Mouse (Mus musculus): ENCODE data around the gene Zxdc. TPM values are rescaled to one million over a fixed set of nuclear protein-coding genes. Genes with fewer than 3 reads are reported as not detected.
A peak's percentile ranks its signal among the peaks of the same experiment; 100 is the strongest.

The Zxdc gene
- polyA plus RNA-seq, 1 experiment from 2014 or later = 10.4 TPM

DNA sequence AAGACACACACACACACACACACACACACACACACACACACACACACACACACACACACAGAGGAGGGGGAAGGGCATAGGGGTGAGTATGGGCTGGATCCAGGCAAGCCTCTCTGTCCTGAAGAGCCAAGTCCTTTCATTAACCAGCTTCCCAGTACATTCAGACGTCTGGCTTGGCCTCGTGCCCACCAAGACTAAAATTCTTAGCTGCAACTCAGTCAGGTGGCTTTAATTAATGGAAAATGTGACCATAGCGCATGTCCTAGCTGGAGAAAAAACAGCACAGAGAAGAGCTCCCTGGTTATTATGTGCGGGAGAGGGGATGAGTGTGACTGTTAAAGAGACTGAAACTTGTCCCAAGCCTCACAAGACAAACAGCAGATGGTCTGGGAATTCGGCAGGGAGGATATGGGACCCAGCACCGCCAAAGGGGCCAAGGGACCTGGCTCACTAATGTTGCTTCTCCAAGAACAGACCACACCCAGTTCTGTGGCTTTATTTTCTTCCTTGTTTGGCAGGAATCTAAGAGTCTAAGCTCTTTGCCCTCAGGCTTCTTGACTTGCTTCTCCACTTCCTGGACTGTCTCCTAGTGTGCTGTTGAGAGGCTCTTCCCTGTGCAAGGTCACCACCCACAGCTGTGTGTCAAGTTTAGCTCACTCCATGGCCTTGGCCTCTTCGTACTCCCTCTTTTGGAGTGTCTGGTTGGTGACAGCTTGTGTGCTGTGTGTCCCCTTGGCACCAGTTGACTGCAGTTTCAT is 9.1 kb upstream of the Zxdc start:
- Histone ChIP-seq H3K4me1 (ENCODE audit: control insufficient read depth, insufficient read depth, low read length) (peaks cover 6% of the 10 kb centered on the region; the same call in 1 of the 2 replicates), H3K27me3 (ENCODE audit: control insufficient read depth, insufficient read depth, low read length) (no peaks in the 10 kb centered on the region), H3K27ac (ENCODE audit: low read length) (peak overlapping the region; percentile 2; the same call in 1 of the 2 replicates), H3K9ac (replicated peaks; ENCODE audit: low read depth, low read length) (no peak overlapping the region), H3K36me3 (ENCODE audit: control insufficient read depth, insufficient read depth, low read length) (no peaks in the 10 kb centered on the region), H3K4me2 (replicated peaks; ENCODE audit: low read depth, low read length) (no peak overlapping the region), H3K4me3 (ENCODE audit: low read depth, low read length) (no peak overlapping the region), H3K9me3 (ENCODE audit: control insufficient read depth, low read depth, low read length) (no peaks in the 10 kb centered on the region)
- peak; percentile 47; the same call in 1 of the 2 replicates for ATAC-seq (ENCODE audit: insufficient number of reproducible peaks, insufficient read depth, low FRiP score, low read depth)
- WGBS = 38% methylated on average over 7 of the region's 7 CpGs

DNA sequence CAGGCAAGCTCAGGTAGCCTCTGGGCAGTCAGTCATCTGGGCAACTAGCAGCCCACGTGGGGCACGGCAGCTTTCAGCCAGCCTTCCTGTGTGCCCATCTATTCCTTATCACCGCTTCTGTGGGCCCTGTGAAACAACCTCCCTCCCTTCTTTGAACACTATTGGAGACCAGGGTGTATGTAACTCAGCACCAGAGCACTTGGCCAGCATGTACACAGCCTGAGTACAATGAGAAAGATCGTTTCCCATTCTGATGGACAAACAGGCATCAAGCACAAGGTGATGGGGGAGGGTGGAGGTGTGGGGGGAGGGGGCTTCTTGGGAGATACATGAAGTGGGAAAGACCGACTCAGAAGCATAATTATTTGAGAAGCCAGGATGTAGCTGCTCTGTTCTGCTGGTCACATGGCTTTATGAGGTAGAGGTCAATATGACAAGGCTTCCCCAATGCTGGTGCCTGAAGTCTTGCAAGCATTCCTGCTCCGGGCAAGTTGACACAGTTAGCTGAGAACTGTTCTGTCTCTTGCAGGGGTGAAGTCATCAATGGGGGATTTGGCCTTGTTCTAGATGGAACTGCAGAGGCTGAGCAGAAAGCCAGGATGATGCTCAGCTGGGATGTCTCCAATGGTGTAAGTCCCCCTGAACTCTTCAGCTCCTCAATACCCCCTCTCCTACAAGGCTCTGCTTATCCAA is 8.2 kb upstream of the Zxdc start:
- no peak overlapping the region for H3K9ac ChIP-seq (replicated peaks; ENCODE audit: low read depth, low read length)
- peaks cover 6% of the 10 kb centered on the region; the same call in 1 of the 2 replicates for H3K4me1 ChIP-seq (ENCODE audit: control insufficient read depth, insufficient read depth, low read length)
- H3K27me3 ChIP-seq (ENCODE audit: control insufficient read depth, insufficient read depth, low read length) = no peaks in the 10 kb centered on the region
- H3K36me3 ChIP-seq (ENCODE audit: control insufficient read depth, insufficient read depth, low read length) = no peaks in the 10 kb centered on the region
- H3K4me2 ChIP-seq (replicated peaks; ENCODE audit: low read depth, low read length) = no peak overlapping the region
- no peak overlapping the region for H3K4me3 ChIP-seq (ENCODE audit: low read depth, low read length)
- no peaks in the 10 kb centered on the region for H3K9me3 ChIP-seq (ENCODE audit: control insufficient read depth, low read depth, low read length)
- 82% methylated on average over 6 of the region's 6 CpGs for WGBS
- ATAC-seq (ENCODE audit: insufficient number of reproducible peaks, insufficient read depth, low FRiP score, low read depth) = no peak
- no peak overlapping the region; the same call in 1 of the 2 replicates for H3K27ac ChIP-seq (ENCODE audit: low read length)

DNA sequence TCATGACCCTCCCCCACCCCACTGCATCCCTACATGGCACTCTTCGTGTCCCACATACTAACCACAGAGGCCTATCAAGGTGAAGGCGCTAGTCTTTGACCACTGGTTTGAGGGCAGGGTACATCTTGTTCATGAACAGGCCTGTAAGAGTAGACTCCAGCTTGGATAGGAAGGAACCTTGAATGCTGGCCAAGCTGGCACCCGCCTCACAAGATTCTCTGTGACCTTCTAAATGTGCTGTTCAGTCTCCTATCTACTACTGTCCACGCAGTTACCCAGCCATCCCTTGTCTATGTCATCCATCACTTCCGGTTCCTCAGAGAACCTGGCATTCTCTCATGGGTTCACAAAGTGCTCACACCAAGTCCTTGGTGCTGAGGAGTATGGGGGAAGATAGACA is 6.0 kb upstream of the Zxdc start:
- no peaks in the 10 kb centered on the region for H3K36me3 ChIP-seq (ENCODE audit: control insufficient read depth, insufficient read depth, low read length)
- ATAC-seq (ENCODE audit: insufficient number of reproducible peaks, insufficient read depth, low FRiP score, low read depth) = no peak
- no peaks in the 10 kb centered on the region for H3K9me3 ChIP-seq (ENCODE audit: control insufficient read depth, low read depth, low read length)
- no peak overlapping the region for H3K9ac ChIP-seq (replicated peaks; ENCODE audit: low read depth, low read length)
- no peak overlapping the region for H3K27ac ChIP-seq (ENCODE audit: low read length)
- H3K4me1 ChIP-seq (ENCODE audit: control insufficient read depth, insufficient read depth, low read length) = peaks cover 6% of the 10 kb centered on the region; the same call in 1 of the 2 replicates
- 77% methylated on average over 5 of the region's 5 CpGs for WGBS
- H3K4me2 ChIP-seq (replicated peaks; ENCODE audit: low read depth, low read length) = no peak overlapping the region
- H3K27me3 ChIP-seq (ENCODE audit: control insufficient read depth, insufficient read depth, low read length) = no peaks in the 10 kb centered on the region
- no peak overlapping the region for H3K4me3 ChIP-seq (ENCODE audit: low read depth, low read length)

DNA sequence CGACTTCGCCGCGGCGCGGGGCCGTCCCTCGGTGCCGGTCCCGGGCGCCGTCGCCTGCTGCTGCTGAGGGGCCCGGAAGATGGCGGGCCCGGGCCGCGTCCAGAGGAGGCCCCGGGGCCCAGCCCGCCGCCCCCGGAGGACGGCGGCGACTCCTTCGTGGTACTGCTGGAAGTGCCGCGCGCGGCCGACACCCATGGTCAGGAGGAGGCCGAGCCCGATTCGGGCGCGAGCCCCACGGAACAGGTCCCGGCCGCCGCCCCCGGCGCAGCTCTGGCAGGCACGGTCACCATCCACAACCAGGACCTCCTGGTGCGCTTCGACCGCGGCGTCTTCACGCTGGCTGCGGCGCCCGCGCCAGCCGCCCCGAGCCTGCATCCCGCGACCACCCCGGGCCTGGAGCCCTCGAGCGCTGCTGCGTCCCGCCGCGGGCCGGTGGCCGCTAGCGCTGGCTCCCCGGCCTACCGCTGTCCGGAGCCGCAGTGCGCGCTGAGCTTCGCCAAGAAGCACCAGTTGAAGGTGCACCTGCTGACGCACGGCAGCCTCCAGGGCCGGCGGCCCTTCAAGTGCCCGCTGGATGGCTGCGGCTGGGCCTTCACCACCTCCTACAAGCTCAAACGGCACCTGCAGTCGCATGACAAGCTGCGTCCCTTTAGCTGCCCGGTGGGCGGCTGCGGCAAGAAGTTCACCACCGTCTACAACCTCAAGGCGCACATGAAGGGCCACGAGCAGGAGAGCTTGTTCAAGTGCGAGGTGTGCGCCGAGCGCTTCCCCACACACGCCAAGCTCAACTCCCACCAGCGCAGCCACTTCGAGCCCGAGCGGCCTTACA is 647 bp downstream of the Zxdc start:
- peak overlapping the region; percentile 50; the same call in 1 of the 2 replicates for H3K27ac ChIP-seq (ENCODE audit: low read length)
- peak overlapping the region; percentile 67 for H3K9ac ChIP-seq (replicated peaks; ENCODE audit: low read depth, low read length)
- peak overlapping the region; percentile 81 for H3K4me3 ChIP-seq (ENCODE audit: low read depth, low read length)
- peaks cover 22% of the 10 kb centered on the region for H3K4me1 ChIP-seq (ENCODE audit: control insufficient read depth, insufficient read depth, low read length)
- no peaks in the 10 kb centered on the region for H3K27me3 ChIP-seq (ENCODE audit: control insufficient read depth, insufficient read depth, low read length)
- WGBS = under 1% methylated on average over 81 of the region's 98 CpGs
- ATAC-seq (ENCODE audit: insufficient number of reproducible peaks, insufficient read depth, low FRiP score, low read depth) = peak; percentile 60
- no peaks in the 10 kb centered on the region for H3K9me3 ChIP-seq (ENCODE audit: control insufficient read depth, low read depth, low read length)
- H3K36me3 ChIP-seq (ENCODE audit: control insufficient read depth, insufficient read depth, low read length) = peaks cover 22% of the 10 kb centered on the region
- peak overlapping the region; percentile 97 for H3K4me2 ChIP-seq (replicated peaks; ENCODE audit: low read depth, low read length)

DNA sequence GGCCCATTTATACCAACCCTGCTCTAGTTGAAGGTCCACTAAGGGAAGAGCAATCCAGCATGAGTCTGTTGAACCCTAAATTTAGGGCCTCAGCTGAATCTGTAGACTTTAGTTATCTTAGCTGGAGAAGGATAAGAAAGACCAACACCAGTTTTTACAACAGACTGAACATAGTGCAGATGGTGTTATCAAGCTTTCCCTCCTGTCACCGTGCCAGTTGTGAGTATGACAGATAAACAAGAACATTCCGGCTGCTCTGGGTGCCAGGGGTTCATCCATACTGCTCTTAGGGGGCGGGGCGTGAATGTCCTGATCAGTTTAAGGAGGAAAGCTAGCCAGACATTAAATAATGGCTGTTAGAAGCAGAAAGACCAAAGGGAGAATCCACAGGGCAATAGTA is 5.4 kb downstream of the Zxdc start:
- Histone ChIP-seq H3K27me3 (ENCODE audit: control insufficient read depth, insufficient read depth, low read length) (no peaks in the 10 kb centered on the region), H3K4me2 (replicated peaks; ENCODE audit: low read depth, low read length) (no peak overlapping the region), H3K27ac (ENCODE audit: low read length) (no peak overlapping the region), H3K9ac (replicated peaks; ENCODE audit: low read depth, low read length) (no peak overlapping the region), H3K4me1 (ENCODE audit: control insufficient read depth, insufficient read depth, low read length) (peaks cover 20% of the 10 kb centered on the region), H3K36me3 (ENCODE audit: control insufficient read depth, insufficient read depth, low read length) (peaks cover 53% of the 10 kb centered on the region), H3K4me3 (ENCODE audit: low read depth, low read length) (no peak overlapping the region), H3K9me3 (ENCODE audit: control insufficient read depth, low read depth, low read length) (no peaks in the 10 kb centered on the region)
- 77% methylated on average over 4 of the region's 4 CpGs for WGBS
- no peak for ATAC-seq (ENCODE audit: insufficient number of reproducible peaks, insufficient read depth, low FRiP score, low read depth)

DNA sequence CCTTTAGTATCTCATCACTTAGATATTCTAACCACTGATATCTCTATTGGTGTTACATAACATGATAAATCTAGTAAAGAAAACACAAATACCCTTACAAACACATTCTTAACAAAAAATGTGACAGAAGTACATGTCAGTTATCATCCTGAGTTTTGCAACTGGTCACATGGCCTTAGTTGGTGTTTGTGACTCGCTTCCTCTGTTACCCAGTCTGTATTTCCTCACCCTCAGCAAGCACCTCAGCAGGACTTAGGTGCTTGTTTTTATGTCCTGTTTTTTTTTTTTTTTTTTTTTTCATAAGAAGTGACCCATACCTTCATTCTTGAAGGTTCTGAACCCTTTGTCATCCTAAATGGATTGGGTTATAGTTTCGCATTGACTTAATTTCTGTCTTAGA is 8.4 kb downstream of the Zxdc start:
- WGBS = 96% methylated on average over 2 of the region's 2 CpGs
- Histone ChIP-seq H3K27me3 (ENCODE audit: control insufficient read depth, insufficient read depth, low read length) (no peaks in the 10 kb centered on the region), H3K9me3 (ENCODE audit: control insufficient read depth, low read depth, low read length) (no peaks in the 10 kb centered on the region), H3K27ac (ENCODE audit: low read length) (no peak overlapping the region), H3K9ac (replicated peaks; ENCODE audit: low read depth, low read length) (no peak overlapping the region), H3K4me1 (ENCODE audit: control insufficient read depth, insufficient read depth, low read length) (no peaks in the 10 kb centered on the region), H3K4me3 (ENCODE audit: low read depth, low read length) (no peak overlapping the region), H3K36me3 (ENCODE audit: control insufficient read depth, insufficient read depth, low read length) (peaks cover 71% of the 10 kb centered on the region), H3K4me2 (replicated peaks; ENCODE audit: low read depth, low read length) (no peak overlapping the region)
- ATAC-seq (ENCODE audit: insufficient number of reproducible peaks, insufficient read depth, low FRiP score, low read depth) = no peak

DNA sequence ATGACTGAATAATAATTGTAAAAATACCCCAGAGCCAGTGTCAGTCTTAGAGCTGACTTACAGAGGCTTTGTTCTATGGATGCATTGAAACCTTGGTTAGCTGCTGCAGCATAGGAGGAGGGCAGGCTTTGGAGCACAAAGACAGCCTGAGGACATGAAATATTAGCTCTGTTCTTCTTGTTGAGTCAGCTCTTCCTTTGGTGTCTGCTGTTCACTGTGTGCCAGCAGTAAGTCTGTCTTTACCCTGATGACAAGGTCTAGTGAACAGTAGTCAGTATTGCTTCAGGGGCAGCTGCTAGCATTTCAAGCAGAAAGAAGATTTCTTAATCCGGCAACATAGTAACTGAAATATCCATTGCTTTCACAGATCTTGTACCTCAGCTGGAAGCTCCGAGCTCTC is 12.2 kb downstream of the Zxdc start:
- Histone ChIP-seq H3K36me3 (ENCODE audit: control insufficient read depth, insufficient read depth, low read length) (peaks cover 56% of the 10 kb centered on the region), H3K27me3 (ENCODE audit: control insufficient read depth, insufficient read depth, low read length) (no peaks in the 10 kb centered on the region), H3K4me1 (ENCODE audit: control insufficient read depth, insufficient read depth, low read length) (no peaks in the 10 kb centered on the region), H3K9ac (replicated peaks; ENCODE audit: low read depth, low read length) (no peak overlapping the region), H3K4me3 (ENCODE audit: low read depth, low read length) (no peak overlapping the region), H3K4me2 (replicated peaks; ENCODE audit: low read depth, low read length) (no peak overlapping the region), H3K27ac (ENCODE audit: low read length) (no peak overlapping the region), H3K9me3 (ENCODE audit: control insufficient read depth, low read depth, low read length) (no peaks in the 10 kb centered on the region)
- no peak for ATAC-seq (ENCODE audit: insufficient number of reproducible peaks, insufficient read depth, low FRiP score, low read depth)
- 94% methylated on average over 2 of the region's 2 CpGs for WGBS

DNA sequence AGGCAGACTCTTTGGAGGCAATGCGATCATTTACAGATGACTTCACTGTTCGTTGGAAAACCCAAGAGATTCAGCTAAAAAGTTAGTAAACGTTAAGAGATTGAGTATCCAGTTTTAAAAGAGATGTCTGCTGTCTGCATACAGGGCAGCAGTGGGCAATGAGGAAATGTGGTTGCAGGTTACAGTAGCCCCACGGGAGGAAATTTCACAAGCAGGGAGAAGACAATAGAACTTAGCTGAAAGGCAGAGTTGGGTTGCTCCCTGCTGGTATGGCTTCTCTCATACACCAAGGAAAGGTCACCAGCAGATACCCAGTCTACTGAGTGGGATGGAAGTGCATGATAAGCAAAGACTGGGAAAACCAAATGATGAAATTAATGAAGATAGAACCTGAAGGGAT is 21.3 kb downstream of the Zxdc start:
- WGBS = 90% methylated on average over 4 of the region's 4 CpGs
- ATAC-seq (ENCODE audit: insufficient number of reproducible peaks, insufficient read depth, low FRiP score, low read depth) = no peak
- H3K27ac ChIP-seq (ENCODE audit: low read length) = no peak overlapping the region
- no peak overlapping the region for H3K4me3 ChIP-seq (ENCODE audit: low read depth, low read length)
- no peaks in the 10 kb centered on the region for H3K4me1 ChIP-seq (ENCODE audit: control insufficient read depth, insufficient read depth, low read length)
- no peaks in the 10 kb centered on the region for H3K27me3 ChIP-seq (ENCODE audit: control insufficient read depth, insufficient read depth, low read length)
- no peak overlapping the region for H3K9ac ChIP-seq (replicated peaks; ENCODE audit: low read depth, low read length)
- peaks cover 16% of the 10 kb centered on the region for H3K36me3 ChIP-seq (ENCODE audit: control insufficient read depth, insufficient read depth, low read length)
- no peaks in the 10 kb centered on the region for H3K9me3 ChIP-seq (ENCODE audit: control insufficient read depth, low read depth, low read length)
- no peak overlapping the region for H3K4me2 ChIP-seq (replicated peaks; ENCODE audit: low read depth, low read length)
